Mouse (Mus musculus): ENCODE measurements around the gene Pcdh18.

Gene Pcdh18

DNA sequence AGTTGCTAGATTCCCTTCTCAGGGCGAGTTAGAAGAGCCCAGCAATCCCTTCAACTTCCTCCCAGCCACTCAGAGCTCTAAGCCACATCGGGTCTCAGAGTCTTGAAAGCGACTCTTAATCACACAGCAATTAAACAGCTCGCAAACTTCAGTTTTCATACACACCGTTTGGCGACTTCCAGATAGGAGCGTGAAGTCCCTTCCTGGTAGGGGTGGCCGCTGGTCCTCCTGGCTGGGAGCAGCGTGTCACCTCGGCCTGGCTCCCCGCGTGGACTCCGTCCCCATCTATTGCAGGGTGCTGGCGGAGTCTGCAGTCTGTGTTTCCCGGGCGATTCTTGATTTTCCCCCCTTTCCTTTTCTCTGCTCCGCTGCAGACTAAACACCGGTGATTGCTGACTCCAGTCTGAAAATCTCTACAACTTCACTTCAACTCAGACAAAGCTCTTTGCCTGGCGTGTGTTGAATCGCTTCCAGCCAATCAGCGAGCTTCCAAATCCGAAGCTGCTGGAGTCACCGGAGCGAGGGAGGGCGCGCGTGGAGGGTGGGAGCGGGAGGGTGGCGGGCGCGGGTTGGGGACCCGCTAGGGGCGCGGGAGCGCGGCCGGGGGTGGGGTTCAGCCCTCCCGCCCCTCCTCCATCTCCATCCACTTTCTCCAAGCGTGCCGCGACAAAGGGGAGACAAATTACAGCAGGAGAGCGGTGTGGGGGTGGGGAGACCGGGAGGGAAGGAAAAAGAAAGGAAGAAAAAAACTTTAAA lies at the start of gene Pcdh18:
Gene Pcdh18 (minus strand): TSS at position 456 of the 756 bp plus-strand sequence.
- DNase-seq = peak; percentile 8

DNA sequence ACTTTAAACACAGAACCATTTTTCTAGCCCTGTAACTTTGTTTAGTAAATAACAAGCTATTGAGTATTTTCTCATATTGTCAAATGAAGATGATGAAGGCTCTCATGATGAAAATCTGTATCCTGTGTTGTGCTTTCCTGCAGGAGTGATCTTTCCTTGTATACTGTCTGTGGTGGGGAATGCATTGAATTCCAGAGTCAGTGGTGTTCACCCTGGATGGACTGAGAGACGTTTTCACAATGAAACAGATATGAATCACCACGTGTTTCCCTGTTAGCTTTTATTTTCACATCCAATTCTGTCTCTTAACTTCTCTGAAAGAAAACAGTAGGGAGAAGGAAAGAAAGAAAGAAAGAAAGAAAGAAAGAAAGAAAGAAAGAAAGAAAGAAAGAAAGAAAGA lies 49.7 kb upstream of the Pcdh18 start:
- no peak for DNase-seq

DNA sequence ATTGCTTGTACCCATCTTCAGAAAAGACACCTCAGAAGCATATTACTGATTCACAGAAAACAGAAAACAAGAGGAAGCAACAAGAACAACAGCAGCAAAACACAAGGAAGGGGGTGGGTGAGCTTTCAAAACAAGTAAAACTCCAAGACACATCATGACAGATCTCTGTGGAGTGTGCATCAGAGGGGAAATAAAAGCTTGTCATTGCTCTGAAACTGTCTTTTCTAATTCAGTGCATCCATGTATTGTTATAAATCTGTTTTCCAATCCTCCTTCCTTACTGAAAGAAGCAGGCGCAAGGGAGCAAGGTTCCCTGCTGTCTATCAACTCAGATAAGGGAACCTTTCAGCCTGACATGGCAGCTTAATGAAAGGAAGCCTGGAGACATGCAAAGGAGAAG lies 48.4 kb upstream of the Pcdh18 start:
- no peak for DNase-seq

DNA sequence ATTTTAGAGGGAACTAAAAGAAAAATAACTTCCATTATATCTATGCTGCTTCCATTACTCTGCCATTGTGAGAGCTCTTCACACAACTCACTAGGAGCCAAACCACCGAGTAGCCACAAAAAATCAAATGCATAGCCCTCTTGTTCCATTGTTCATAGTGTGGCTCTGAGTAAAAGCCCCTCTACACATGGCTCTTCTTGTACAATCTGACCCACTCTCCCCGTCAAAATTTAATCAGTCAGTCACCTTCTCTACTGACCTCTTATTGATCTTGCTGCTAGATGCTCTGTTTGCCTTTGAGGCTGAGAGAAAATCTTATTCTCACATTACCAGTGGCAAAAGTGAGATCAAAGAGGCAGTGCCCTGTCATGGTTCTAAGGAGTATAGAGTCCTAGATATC lies 31.2 kb upstream of the Pcdh18 start:
- DNase-seq = no peak

DNA sequence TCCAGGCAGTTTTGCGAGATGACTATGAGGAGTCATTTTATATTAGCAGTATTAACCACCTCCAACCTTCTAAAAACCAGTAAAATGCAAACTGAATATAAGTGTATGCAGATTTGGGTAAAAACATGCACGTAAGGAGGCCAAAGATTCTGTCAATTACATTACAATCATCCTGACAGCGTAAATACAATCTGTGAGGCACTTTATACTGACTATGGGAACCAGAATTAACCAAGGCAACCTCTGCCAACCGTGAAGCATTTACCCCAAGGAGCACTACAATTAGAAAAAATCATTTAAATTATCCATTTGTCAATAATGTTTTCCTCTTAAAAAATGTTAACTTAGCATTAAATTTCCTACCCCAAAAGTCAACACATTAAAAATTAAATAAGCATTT lies 30.6 kb upstream of the Pcdh18 start:
- no peak for DNase-seq

DNA sequence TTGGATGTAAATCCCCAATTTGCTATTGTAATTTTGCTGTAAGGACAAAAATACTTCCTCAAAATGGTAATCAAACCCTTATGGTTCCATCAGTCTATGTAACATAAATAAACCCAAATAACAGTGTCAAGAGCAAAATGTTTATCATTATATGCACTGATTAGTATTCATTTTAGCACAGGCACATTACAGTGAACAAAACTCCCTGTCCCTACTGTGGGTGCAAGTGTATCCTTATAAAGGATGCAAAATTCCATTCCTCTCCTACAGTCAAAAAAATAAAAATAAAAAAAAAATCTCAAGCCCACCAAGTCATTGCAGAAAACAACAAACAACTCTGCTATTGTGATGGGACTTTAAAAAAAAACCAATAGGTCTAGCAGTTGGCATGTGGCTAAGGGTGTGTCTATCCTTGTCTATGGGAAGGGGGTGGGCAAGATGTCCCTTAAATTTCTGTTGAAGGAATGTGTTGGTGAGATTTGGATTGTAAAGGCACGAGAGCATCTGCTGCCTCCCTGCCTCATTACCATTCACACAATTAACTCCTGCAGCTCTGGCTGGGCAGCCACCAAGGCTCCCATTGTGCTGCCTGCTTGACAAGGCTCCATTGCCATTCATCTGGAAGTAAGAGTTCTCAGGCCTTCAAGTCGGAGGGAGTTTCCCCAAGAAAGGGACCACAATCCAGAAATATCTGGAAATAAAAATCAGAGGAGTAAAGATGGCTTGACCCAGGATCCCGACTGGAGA lies 12.0 kb upstream of the Pcdh18 start:
- DNase-seq = no peak

DNA sequence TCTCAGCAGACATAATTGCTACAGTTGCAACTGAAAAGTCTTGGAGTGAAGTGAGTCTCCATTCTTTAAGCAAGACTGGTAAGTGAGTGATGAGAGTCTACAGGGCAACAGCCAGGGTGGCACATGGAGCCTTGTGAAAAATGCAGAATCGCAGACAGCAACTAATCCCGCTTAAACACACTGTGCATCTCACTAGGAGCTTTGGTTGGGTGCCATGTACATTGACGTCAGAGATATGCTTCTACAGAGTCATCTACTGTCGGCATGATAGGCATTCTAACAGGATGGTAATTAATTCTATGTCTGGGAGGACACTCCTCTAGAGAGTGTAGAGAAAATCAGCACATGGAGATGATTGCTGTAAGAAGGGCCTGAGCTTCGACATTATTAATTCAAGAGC lies 5.6 kb upstream of the Pcdh18 start:
- DNase-seq = no peak

DNA sequence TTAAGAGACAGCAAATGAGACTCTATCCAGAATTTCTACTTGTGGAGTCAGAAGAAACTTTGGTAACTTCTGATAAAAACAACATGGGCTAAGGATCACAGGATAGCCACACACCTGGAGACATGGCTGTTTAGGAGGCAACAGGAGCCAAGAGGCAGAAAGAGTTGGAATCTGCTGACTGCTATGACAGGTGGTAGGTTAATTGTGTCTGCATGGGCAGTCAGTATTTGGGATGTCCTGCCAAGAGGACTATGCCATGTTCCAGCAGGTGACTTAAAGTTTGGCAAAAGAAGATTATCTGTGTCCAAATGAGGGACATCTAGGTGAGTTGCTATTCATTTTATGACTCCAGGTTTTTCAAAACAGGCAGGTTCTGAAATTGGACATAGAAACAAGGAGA lies 4.8 kb upstream of the Pcdh18 start:
- peak; percentile 21 for DNase-seq

DNA sequence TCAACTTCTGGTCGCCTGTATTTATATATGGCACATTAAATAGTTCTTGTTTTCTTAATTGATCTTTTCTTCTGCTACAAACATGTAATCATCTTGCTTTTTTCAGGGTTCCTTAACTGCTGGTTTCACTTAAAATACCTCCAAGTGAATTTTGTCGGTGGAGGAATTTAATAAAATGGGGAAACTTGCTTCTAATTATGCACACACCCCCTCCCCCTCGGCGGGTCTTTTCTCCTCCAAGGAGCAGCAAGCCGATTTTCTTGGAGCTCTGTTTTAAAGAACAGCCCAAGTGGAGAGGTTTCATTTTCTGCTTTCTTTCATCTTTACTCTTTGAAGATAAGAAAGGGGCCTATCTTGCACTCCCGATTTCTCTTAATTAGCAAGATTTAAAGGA lies 498 bp upstream of the Pcdh18 start:
- DNase-seq = no peak

DNA sequence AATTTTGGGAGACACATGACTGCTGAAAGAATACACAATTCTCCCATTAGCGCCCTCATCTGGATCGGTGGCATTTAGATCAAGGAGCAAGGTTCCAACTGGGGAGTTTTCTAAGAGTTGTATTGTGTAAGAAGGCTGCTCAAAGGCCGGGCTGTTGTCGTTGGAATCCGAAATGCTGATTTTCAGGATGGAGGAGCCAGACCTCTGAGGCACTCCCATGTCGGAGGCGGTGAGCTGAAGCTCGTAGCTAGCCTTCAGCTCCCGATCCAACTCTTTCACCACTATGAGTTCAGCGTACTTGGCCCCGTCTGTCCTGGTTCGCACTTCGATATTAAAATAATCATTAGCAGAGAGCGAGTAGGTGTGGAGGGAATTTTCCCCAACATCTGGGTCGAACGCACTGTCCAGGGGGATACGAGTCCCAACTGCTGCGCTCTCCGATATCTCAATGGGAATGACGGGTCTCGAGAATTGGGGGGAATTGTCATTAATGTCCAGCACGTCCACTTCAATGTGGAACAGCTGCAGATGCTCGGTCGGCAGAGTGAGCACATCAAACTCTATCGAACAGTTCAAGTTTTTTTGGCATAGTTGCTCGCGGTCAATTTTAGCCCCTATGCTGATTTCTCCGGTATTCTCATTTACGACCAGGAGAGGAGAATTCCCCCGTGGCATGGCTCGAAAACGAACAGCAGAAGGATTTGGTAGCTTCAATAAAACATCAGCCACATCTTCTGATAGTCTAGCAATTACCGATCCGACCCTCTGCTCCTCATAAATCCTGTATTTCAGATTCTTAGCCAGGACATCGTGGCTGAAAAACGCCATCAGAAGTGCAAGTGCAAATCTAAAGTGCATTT lies 909 bp downstream of the Pcdh18 start:
- DNase-seq = no peak

DNA sequence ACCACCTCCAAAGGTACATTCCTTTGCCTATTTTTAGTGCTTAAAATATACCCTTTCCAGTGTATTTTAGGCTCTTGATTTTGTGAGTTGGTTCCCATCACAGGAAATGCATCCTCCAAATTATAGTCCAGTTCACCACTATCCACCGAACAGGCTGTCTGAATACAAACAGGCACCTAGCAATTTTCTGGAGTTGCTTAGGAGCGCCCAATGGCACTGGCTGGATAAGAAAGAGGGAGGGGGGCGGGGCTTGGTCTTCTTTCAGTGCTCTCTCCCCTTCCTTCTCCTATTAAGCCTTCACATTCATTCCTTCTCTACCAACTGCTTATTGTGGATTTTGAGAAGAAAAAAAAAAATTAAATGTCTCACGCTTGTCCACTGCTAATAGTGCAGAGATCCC lies 4.4 kb downstream of the Pcdh18 start:
- no peak for DNase-seq

DNA sequence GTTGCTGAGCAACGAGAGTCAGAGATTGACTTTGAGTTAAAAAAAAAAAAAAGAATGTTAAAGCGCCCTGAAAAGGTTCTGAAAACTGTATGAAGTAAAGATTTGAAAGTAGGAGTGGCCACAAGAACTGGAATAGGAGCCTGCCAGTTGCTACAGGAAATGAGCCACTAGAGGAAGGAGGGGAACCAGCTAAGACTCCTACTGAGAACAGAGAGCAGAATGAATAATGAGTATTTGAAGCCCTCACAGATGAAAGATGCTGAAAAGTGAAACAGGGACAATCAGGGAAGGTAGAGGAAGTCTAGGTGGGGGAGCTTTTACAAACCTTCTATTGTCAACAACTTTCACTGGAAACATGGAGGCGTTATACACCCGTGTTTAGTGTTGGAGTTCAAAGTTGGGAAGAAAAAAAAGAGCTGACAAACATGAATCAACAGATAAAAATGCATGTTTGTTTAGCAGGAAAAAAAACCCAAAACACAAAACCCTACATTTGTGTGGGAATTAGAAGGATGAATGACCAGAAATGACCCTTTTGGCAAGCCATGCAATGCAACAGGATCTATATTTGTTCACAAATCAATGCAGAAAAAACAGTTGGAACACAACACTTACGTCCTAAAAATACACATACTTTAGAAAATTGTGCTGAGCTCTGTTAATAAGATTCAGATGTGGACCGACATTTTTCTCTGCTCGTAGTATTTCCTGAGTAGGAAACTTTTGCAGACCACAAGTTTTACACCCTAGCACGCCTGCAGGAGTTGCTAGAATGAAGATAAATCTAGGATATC lies 7.4 kb downstream of the Pcdh18 start:
- DNase-seq = no peak

DNA sequence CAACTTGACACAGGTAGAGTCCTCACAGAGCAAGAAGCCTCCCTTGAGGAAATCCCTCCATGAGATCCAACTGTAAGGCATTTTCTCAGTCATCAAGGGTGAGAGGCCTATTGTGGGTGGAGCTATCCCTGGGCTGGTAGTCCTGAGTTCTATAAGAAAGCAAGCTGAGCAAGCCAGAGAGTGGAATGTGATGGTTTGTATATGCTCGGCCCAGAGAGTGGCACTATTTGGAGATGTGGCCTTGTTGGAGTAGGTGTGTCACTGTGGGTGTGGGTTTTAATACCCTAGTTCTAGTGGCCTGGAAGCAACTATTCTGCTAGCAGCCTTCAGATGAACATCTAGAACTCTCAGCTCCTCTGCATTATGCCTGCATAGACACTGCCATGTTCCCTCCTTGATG lies 9.1 kb downstream of the Pcdh18 start:
- no peak for DNase-seq

DNA sequence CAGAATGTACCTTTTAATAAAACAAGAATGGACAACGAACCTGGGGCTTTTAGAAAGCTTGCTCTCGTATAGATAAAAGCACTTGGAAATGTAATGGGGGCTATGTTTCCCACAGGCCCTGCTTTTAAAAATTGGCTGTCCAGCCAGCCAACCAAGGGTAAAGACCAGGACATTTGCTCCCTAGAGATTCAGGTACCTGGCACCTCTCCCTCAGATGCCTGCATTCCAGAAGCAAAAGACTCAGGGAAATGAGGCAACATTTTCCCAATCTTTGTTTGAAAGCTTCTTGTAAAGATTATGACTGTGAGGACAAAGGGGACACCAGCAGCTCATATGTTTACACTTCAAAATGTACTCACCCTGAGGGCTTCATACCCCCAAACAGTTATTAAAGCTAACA lies 18.1 kb downstream of the Pcdh18 start:
- DNase-seq = no peak

DNA sequence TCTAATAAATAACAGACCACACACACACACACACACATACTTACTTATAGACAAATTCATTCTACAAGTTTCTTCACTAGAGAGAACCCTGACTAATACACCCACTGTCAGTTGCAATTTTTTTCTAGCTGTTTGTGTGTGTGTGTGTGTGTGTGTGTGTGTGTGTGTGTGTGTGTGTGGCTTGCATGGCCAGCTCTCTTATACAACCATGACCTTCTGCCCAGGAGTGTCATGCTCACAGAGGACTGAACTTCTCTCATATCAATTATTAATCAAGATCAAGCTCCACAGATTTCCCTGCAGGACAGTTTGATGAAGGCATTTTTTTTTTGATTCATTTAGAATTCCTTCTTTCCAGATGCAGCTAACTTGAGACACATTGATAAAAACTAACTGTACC lies 18.6 kb downstream of the Pcdh18 start:
- no peak for DNase-seq

DNA sequence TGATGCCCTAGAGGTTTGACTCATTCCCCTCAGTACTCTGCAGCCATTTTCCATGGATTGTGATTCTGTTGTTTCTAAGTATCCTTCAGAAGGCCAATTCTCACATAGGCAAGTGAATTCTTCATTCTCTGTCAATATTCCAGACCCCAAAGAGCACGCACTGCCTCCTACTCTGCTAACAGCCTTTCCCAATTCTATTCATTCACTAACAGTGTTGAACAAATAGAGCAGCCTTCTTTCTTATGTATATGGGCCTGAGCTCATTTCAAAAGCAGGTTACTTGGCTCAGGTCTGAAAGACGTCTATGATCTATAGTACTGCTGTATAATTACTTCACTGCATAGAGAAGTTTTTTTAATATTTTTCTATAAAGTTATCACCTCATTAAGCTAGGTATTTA lies 50.6 kb downstream of the Pcdh18 start:
- DNase-seq = no peak

DNA sequence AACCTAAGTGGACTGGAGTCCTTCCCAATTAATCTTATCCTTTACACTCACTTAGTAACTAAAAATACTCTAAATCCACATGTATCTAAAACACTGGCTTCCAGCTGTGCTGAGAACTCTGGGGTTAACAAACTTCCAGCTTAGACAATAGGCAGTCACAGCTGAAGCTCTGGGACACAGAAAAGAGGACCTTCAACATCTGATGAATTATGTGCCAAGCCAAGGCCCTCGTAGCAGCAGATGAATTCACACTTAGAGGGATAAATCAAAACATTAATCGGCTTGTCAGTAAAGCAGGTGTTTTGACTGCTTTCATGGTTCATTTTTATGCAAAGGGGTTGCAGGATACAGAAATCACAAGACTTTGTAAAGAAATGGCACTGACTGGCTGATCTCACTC lies 57.2 kb downstream of the Pcdh18 start:
- DNase-seq = no peak
